Mouse (Mus musculus) MEL (cell line): ENCODE measurements around the gene Map7d1.

Experiments
- CTCF ChIP-seq, 3 experiments: IDR thresholded peaks in 2 of 3; conservative IDR thresholded peaks in 1 of 3; 2 replicates each; pipeline ENCODE4 v1.5.1; 2011 to 2012; ENCODE audit warnings: low read length in 3 of 3, low read depth in 2 of 3, mild to moderate bottlenecking in 2 of 3, improper control_type of control experiment in 1 of 3, inconsistent platforms in 1 of 3, mixed read lengths in 1 of 3, moderate library complexity in 1 of 3; ENCODE audit not compliant: control insufficient read depth in 1 of 3, insufficient read depth in 1 of 3, poor library complexity in 1 of 3, severe bottlenecking in 1 of 3
- ELF1 ChIP-seq: IDR thresholded peaks from 2 replicates; pipeline ENCODE4 v1.6.1; 2014; ENCODE audit warnings: low read depth, mild to moderate bottlenecking, inconsistent platforms, low read length, improper control_type of control experiment, moderate library complexity
- GATA1 ChIP-seq: IDR thresholded peaks from 2 replicates; pipeline ENCODE4 v1.6.1; 2011; ENCODE audit warnings: low read depth, low read length, improper control_type of control experiment
- MYB ChIP-seq: IDR thresholded peaks from 2 replicates; pipeline ENCODE4 v1.6.1; 2011; ENCODE audit warnings: mild to moderate bottlenecking, low read depth, low read length, improper control_type of control experiment
- POLR2A ChIP-seq, 2 experiments: IDR thresholded peaks; 2 replicates each; pipeline ENCODE4 v1.6.1; 2011 to 2012; ENCODE audit warnings: low read length in 2 of 2, mild to moderate bottlenecking in 2 of 2, control low read depth in 1 of 2, improper control_type of control experiment in 1 of 2, low read depth in 1 of 2, moderate library complexity in 1 of 2; ENCODE audit not compliant: control insufficient read depth in 1 of 2, insufficient read depth in 1 of 2, poor library complexity in 1 of 2
- POLR2AphosphoS5 ChIP-seq: IDR thresholded peaks from 2 replicates; pipeline ENCODE4 v1.6.1; 2012; ENCODE audit warnings: low read depth, borderline replicate concordance, mild to moderate bottlenecking, inconsistent platforms, low read length, moderate library complexity, mixed read lengths
- UBTF ChIP-seq: IDR thresholded peaks from 2 replicates; pipeline ENCODE4 v1.6.1; 2012; ENCODE audit warnings: low read depth, mild to moderate bottlenecking, inconsistent platforms, low read length, improper control_type of control experiment, moderate library complexity, borderline replicate concordance; ENCODE audit not compliant: insufficient read depth
- USF1 ChIP-seq: IDR thresholded peaks from 2 replicates; pipeline ENCODE4 v1.6.1; 2014; ENCODE audit warnings: low read depth, mild to moderate bottlenecking, inconsistent platforms, low read length, improper control_type of control experiment, moderate library complexity

GRCm38 (mm10) chr4:126252411-126253237, 3.5 kb downstream of the Map7d1 start:
- TF ChIP-seq USF1 (no peak), POLR2AphosphoS5 (no peak), POLR2A (IDR thresholded peaks at IDR 0.05; ENCODE audit: control insufficient read depth in 1 of 2, insufficient read depth in 1 of 2, low read depth in 1 of 2, low read length in 2 of 2, poor library complexity in 1 of 2) (no peak), UBTF (no peak), CTCF (IDR thresholded peaks at IDR 0.05 in 2 of 3, conservative IDR thresholded peaks at IDR 0.05 in 1 of 3; ENCODE audit: control insufficient read depth in 1 of 3, insufficient read depth in 1 of 3, low read depth in 2 of 3, low read length in 3 of 3, poor library complexity in 1 of 3, severe bottlenecking in 1 of 3) (no peak), ELF1 (no peak), GATA1 (no peak), MYB (no peak)
